Mouse (Mus musculus) megakaryocyte, adult 5-6 weeks (primary cell): ENCODE data around the gene Tbc1d12. TPM values are rescaled to one million over a fixed set of nuclear protein-coding genes. Genes with fewer than 3 reads are reported as not detected.
A peak's percentile ranks its signal among the peaks of the same experiment; 100 is the strongest.
"Not testable (repeated sequence)": the region's sequence is repeated elsewhere in the genome, so short reads cannot be mapped to it uniquely, and the experiment has no call there.

Source experiments
- ATAC-seq: 2 replicates; pipeline ENCODE4 v1.8.0; 2016; ENCODE audit warnings: mild to moderate bottlenecking, inconsistent platforms; ENCODE audit not compliant: poor library complexity, severe bottlenecking
- total RNA-seq, 2 experiments: library from RNA; stranded (forward) in 1 of 2; stranded (reverse) in 1 of 2; fragments of 153-499, 151-499 nt in 1 of 2; fragments of 221-1000, 200-1000 nt in 1 of 2; gene quantifications; 2 replicates each; pipeline versions ENCODE4 v1.2.3 to v1.2.4; 2015 to 2017

The Tbc1d12 gene
- total RNA-seq (2015) (1.6 and 2.5 TPM in 2 replicates), total RNA-seq (2017) (1.5 and 2.8 TPM in 2 replicates)

GRCm38 (mm10) chr19:38836438-38837170 is at the start of gene Tbc1d12:
Gene Tbc1d12, plus strand, starts transcription at chr19:38836579.
- ATAC-seq, result peak; percentile 94

GRCm38 (mm10) chr19:38787756-38788155 is 48.6 kb upstream of the Tbc1d12 start:
- no peak for ATAC-seq

GRCm38 (mm10) chr19:38793563-38794045 is 42.8 kb upstream of the Tbc1d12 start:
- no peak for ATAC-seq

DNA sequence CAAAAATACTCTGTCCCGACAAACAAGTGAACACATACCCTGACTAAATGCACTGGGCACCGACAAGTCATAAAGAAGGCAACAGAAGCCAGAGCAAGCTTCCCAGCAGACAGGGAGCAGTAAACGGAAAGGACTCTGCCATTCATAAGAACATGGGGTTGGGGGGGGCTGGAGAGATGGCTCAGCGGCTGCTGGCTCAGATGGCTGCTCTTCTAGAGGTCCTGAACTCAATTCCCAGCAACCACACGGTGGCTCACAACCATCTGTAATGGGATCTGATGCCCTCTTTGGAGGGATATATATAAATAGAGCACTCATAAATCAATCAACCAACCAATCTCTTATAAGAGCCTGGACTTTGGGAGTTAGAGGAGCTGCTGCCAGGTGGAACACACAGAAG is 39.8 kb upstream of the Tbc1d12 start:
- ATAC-seq, result no peak

GRCm38 (mm10) chr19:38798291-38798690 is 38.1 kb upstream of the Tbc1d12 start:
- no peak for ATAC-seq

DNA sequence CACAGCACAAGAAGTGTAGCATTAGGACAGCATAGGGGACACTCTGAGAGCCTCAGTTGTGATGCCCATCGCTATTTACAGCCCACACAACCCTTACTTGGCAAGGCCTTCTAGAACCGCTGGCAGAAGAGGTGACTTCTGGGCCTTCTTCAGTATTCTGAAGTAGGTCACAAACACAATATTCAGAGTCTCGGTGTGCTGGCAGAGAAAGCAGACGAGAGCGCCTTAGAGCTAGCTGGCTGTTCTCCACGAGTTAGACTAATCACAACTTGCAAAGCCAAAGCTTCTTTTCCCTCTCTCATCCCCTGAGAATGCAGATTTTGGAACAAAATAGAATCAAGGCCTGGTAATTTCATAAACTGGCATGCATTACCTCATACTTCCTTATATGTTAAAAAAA is 37.6 kb upstream of the Tbc1d12 start:
- no peak for ATAC-seq

- no peak for ATAC-seq
These were observed 18.2 kb upstream of the Tbc1d12 start for GRCm38 (mm10) chr19:38818191-38818590.

DNA sequence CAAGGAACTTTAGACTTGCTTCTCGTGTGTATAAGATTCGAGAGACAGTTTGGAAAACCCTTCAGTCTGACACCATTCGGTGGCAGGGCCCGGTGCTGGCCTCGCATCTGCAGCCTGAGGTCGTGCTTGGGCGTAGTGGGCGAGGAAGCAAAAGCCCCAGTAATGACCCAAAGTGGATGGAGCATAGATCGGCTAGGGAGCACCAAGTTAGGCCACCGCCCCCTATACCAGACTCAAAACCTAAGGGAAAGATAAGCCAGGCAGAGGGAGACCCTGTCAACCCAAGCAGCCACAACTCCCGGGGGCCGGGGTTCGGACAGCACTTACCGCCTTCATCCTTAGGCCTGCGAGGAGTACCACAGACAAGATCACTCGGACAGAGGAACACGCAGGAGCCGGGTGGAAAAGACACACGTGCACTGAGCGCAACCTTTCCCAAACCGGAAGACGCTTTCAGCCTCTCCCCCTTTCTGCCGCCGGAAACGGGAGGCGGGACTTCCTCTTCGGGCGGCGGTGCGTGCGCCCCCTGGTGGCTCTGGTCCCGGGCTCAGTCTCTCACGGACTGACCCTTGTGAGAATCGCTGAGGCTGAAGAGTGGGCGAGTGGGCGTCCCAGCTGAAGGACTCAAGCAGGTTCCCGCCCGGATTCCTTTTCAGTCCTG is 17.5 kb upstream of the Tbc1d12 start, which contains the start of gene Noc3l:
Noc3l (minus strand) TSS at position 472 of the 661 bp plus-strand sequence.
- ATAC-seq, result peak; percentile 99

- peak; percentile 50 for ATAC-seq
These were observed 17.0 kb upstream of the Tbc1d12 start for GRCm38 (mm10) chr19:38819427-38819802.

- ATAC-seq, result no peak
These were observed 16.1 kb upstream of the Tbc1d12 start for GRCm38 (mm10) chr19:38820186-38820804.

GRCm38 (mm10) chr19:38833224-38833623 is 3.2 kb upstream of the Tbc1d12 start:
- no peak for ATAC-seq

DNA sequence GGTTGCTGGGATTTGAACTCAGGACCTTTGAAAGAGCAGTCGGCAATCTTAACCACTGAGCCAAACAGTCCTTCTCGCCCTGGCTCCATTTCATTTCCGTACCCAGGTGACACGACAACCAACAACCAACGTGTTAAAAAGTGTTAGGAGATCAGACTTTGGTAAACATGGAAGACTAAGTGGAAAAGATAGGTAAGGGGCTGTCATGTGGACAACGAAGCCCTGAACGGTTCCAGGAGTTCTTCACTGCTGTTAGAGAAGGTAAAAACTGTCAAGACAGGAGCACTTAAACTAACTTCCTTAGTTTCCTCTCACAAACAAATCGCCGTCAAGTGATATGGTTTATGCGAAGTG is 318 bp upstream of the Tbc1d12 start:
- ATAC-seq, result no peak

DNA sequence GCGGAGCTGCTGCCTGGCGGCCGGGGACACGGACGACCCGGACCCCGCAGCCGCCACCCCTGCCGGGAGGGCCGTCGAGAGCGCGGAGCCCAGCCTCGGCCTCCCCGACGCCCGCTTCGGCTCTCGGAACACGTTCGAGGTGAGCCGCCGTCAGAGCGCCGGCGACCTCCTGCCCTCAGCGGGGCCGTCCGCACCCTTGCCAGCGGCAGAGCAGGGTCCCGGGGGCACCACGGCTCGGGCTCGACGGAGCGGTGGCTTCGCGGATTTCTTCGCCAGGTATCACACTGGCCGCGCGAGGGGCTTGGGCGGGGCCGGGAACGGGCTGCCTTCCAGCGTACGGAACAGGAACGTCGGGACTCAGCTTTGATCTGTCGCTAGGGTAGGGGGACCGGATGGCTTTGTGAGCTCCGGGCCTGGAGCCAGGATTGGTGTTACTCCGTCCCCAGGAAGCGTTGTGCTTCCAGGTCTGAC is 827 bp downstream of the Tbc1d12 start:
- peak; percentile 17; the same call in 1 of the 2 replicates for ATAC-seq

DNA sequence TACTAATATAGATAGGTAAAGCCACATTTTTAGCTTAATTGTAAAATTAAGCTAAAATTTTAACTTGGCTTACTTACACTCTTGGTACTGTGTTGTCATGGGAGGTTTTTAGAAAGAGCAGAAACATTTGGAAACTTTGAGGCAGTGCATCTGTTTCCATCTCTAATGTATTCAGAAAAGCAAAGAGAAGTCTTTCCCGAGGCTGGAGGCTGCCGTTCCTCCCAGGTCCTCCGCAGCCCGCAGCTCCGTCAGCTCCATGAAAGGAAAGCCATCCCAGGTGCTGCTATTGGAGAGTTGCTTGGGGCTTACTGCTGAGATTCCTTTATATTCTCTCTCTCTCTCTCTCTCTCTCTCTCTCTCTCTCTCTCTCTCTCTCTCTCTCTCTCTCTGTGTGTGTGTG is 8.4 kb downstream of the Tbc1d12 start:
- ATAC-seq, result no peak

- no peak for ATAC-seq
These were observed 10.0 kb downstream of the Tbc1d12 start for GRCm38 (mm10) chr19:38846373-38846772.

DNA sequence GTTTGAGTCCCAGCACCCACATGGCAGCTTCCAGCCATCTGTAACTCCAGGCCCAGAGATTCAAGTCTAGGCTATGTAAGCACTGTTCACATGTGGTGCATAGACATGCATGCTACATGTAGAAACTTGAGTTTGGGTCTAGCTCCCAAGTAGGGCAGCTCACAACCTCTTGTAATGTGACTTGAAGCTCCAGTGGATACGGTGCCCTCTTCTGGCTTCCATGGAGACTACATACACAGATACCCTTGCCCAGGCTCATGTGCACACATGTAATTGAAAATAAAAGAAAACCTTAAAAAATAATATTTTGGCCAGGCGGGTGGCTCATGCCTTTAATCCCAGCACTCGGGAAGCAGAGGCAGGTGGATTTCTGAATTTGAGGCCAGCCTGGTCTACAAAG is 21.8 kb downstream of the Tbc1d12 start:
- no peak for ATAC-seq

GRCm38 (mm10) chr19:38862523-38862922 is 26.1 kb downstream of the Tbc1d12 start:
- ATAC-seq, result no peak

GRCm38 (mm10) chr19:38874825-38875224 is 38.4 kb downstream of the Tbc1d12 start:
- not testable (repeated sequence) for ATAC-seq

DNA sequence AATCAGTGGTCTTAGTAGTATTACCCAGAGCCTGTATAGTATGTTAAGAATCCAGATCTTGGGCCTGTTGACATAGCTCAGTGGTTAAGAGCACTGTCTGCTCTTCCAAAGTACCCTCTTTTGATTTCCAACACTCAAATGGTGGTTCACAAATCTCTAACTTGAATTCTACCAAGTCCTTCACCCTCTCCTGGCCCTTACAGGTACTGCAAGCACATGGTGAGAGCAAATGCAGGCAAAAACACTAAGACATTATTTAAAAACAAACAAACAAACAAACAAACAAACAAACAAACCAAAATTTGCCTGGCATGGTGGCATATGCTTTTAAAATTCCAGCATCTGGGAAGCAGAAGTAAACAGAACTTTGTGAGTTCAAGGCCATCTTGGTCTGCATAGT is 43.9 kb downstream of the Tbc1d12 start:
- no peak for ATAC-seq

DNA sequence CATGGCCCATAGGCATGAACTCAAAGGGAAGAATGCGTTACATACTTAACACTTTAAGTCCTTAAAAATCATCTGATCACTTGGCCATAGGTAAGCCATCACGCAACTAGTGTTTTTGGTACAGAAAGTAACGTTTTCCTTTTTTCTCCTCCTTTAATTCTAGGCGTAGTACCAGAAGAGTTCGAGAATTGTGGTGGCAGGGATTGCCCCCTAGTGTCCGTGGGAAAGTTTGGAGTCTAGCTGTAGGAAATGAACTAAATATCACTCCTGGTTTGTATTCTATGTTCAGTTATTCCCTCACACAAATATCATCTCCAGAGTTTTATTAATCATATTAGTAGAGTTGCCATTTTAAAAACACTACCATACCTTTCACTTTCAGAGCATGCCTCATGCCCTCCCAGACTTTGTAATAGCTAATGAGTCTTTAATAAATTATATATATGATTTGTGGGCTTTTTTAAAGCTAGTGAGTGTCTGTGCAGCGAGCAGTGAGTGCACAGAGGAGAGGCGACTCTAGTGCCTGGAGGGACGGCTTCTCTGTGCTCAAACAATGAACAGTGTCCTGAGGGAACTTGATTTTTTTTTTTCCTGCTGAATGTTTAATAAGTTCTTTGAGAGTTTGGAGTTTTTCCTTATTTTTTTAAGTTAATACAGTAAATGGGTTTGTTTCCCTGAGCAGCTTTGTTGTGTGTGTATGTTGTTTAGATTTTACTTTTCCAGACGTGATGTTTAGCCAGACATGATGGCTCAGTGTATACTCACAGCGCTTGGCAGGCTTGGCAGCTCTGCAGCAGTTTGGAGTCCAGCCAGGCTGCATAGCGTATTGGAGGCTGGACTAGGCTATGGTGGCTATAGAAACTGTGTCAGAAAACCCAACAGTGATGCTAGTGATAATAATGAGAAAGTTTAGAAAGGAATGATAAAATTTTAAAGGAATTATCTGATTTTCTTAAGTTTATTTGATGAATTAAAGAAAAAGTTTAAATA is 65.1 kb downstream of the Tbc1d12 start:
- no peak for ATAC-seq
